Mouse (Mus musculus) gastrocnemius, postnatal 10 days (tissue): ENCODE data around the gene Ttc21b. TPM values are rescaled to one million over a fixed set of nuclear protein-coding genes. Genes with fewer than 3 reads are reported as not detected.
"Not testable (repeated sequence)": the region's sequence is repeated elsewhere in the genome, so short reads cannot be mapped to it uniquely, and the experiment has no call there.

Experiments used
- DNase-seq: peaks from one replicate; pipeline ENCODE4 v3.0.0; 2021; ENCODE audit warnings: mixed read lengths
- long read RNA-seq, 2 experiments: library from polyadenylated mRNA; stranded (forward); transcript quantifications; one replicate each; pipeline ENCODE4 v2.0.0; 2021
- total RNA-seq, 2 experiments: library from RNA; stranded (reverse); gene quantifications; 2 replicates each; pipeline ENCODE4 v1.2.3; 2021

The Ttc21b gene
- 1 to 10 TPM; 2.0 to 2.7 TPM for total RNA-seq
- long read RNA-seq, experiment 1, full-length matches to known transcripts: 2 of 2 reads
- long read RNA-seq, experiment 1, partial matches to known transcripts: 0 of 2 reads
- long read RNA-seq, experiment 1, other reads (novel, unspliced or antisense): 0 of 2 reads
- long read RNA-seq, experiment 2, full-length matches to known transcripts: 2 of 3 reads
- long read RNA-seq, experiment 2, partial matches to known transcripts: 1 of 3 reads
- long read RNA-seq, experiment 2, other reads (novel, unspliced or antisense): 0 of 3 reads

DNA sequence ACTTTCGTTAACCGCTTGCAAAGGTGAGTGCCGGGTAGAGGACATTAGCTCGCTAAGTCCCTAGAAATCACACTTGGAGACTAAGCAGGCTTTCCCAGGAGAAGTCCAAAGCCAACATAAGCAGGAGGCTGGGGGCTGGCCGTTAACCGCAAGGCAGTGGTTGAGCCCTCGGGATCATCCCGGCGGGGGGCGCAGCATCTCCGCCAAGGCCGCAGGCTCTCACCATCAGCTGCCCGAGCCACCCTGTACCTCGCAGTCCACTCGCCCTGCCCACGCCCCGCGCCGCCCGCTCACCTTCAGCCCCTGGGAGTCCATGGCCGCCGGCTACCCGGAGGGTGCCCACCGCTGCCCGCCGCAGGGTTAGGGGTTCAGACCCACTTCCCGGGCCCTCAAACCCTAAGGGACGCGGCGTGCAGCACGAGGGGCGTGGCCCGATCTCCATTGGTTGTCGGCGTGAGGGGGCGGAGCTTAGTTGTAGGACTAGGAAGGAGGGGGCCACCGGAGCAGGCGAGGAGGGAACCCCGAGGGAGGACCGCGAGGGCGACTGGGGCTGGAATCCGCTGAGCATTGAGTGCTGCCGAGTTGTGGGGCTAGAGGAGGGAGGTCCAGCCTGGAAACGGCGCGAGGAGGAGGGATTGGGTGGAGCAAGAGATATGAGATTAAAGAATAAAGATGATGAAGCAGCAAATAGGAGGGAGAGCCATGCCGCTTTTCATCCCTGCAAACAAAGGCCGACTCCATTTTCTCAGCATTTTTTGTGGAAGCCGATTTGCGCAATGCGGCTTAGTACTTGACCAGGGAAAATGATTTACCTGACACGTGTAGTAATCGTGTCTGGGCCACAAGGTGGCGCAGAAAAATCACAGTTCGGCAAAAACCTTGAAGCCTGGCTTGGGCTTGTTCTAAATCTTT, at the start of gene Ttc21b:
Gene Ttc21b, minus strand, starts transcription at position 398 of the 912 bp plus-strand sequence.
- DNase-seq: peak; percentile 94

DNA sequence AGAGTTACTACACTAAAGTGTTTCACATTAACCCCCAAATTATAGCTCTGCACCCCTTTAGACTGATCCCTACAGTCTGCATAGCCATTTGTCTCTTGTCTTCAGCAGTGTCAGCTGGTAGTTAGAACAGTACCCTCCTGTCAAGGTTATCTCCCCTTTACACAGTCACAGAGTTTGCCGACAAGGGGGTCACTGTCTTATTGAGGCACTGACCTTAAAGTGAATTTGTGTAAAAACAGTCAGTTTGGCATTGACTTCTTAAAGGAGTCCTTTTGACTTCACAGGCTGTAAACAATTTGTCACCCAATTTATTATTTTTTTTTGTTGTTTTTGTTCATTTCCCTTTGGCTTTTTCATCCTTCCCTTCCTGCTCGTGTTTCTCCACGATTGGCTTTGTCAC, 16.1 kb upstream of the Ttc21b start:
- DNase-seq: no peak

DNA sequence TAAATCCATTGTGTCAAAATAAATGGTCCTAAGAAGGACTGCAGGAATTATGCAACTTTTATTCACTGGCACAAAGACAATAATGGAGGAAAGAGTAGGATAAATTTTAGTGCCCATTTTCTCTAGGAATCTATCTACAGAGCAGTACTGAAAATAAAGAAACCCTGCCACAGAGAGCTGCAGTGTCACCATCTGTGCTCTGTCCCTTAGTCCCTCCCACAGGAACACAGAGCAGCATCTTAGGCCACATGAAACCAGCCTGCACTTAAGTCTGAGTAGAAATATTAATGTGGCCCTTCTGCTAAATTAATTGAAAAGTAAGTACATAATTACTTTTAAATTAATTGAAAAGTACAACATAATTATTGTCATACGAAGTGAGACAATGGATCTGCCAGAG, 12.4 kb downstream of the Ttc21b start:
- DNase-seq: no peak

DNA sequence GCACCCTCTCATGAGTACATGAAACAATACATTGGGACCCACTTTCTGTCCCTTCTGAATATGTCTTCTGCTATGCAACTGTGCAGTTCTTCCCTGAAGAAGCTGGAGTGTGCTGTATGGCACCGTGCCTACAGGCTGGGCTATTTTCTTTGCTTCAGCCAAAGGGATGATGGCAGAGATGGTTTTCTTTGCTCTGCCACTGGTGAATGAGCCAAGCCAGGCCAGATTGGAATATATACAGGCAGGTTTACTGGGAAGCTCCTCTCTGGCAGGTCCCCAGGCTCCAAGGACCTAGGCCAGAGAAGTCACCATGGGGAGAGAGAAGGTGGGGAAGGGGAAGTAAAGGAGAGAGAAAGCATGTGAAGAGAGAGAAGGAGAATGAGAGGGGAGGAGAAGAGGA, 16.1 kb downstream of the Ttc21b start:
- no peak for DNase-seq

DNA sequence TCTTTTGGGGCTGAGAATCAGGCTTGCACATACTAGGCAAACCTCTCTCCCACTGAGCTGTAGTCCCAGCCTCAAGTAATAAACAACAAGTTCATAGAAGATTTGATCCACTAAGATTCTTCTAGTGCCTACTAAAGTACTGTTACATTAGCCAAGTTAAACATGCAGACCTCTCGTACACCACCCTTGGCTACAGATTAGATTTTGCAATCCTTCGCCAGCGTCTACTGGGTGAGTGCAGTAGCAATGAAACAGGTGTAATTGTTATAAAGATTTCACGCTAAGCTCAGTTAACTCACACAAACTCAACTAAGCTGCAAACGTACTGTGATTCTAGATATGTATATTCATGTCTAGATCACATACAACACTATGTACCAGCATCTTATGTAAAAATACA, 17.5 kb downstream of the Ttc21b start:
- no peak for DNase-seq

DNA sequence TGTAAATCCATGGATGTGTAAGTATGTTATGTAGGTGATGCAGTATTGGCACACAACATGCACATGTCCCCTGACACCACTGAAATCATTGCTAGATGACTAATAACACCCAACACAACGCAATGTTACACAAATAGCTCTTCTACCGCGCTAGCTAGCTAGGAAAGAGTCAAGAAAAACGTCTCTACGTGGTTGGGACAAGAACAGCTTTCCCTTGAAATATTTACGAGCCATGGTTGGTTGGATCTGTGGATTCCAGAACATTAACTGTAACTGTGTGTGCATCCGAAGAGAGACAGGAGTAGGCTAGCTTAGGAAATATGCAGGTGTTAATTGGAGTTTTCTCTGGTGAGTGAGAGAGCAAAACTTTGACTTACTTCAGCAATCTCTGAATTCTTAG, 35.5 kb downstream of the Ttc21b start:
- DNase-seq: no peak

DNA sequence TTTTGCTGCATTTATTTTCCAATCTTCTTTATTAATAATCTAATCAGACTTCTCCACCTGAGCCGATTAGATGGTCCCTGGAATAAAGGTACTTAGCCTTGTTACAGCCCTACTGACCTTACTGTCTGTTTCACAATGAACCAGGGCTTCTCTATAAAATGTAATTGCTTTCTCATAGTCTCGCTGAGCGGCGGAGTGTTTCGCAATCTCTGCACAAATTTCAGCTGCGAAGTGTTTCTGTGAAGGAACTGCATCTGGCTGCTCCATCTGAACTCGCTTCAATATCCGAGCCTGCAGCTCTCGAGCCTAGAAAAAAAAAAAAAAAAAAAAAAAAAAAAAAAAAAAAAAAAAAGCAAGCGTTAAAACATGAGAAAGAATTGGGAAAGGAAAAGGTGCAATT, 46.5 kb downstream of the Ttc21b start:
- DNase-seq: no peak

DNA sequence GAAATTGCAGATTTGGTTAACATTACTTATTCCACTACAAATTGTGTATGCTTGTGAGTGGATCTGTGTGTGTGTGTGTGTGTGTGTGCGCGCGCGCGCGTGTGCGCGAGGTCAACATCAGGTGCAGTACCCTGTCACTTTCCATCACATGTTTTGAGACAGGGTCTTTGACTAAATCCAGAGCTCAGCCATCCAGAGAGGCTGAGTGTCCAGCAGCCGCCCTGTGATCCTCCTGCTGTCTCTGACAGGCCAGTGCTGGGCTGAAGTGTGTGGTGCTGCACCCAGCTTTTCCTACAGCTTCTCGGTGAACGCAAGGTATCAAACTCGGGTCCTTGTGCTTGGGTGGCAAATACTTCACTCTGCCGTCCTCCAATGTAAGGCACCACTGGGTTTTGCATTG, 47.1 kb downstream of the Ttc21b start:
- DNase-seq: no peak

DNA sequence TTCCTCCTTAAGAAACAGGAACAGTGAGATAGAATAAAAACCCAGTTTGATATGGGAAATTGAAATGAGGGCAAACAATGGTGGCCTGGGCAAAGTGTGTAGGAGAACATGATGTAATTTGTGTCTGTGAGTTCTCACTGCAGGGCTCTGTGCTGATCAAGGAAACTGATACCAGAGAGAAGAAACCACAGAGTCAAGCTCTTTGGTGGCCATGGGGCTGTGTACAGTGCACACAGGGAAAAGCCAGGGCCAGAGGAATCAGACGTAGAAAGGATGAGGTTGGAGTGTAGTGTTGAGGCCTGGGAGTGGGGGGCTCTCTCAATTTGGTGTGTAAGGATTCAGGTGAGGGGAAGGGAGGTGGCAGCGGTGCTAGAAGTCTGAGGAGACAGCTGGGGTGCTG, 49.6 kb downstream of the Ttc21b start:
- no peak for DNase-seq

DNA sequence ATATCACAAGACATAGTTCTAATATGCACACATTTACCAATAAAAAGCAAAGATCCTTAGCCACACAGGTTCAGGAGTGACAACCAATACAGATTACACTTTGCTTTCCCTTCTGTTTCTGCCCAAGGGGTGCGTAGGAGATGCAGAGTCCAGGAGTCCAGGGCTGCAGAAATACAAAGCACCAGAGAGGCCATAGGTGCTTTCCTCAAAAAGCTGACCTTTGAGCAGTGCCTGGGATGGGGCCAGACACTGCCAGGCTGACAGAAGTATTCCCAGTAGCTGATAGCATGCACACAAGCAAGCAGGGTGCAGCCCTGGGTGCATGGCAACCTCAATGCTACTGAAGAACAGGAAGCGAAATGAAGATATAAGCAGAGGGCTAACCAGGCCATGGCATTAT, 52.2 kb downstream of the Ttc21b start:
- no peak for DNase-seq

DNA sequence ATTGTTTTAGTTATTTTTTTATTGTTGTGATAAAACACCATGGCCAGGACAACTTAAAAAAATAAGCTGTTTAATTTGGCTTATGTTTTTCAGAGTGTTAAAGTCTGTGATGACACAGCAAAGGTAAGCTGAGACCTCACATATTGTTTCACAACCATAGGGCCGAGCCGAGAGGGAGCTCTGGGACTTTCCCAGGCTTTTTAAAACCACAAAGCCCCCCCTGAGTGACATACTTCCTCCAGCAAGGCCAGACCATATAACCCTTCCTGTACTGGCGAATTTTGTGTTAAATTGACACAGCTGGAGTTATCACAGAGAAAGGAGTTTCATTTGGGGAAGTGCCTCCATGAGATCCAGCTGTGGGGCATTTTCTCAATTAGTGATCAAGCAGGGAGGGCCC, 56.2 kb downstream of the Ttc21b start:
- no peak for DNase-seq

DNA sequence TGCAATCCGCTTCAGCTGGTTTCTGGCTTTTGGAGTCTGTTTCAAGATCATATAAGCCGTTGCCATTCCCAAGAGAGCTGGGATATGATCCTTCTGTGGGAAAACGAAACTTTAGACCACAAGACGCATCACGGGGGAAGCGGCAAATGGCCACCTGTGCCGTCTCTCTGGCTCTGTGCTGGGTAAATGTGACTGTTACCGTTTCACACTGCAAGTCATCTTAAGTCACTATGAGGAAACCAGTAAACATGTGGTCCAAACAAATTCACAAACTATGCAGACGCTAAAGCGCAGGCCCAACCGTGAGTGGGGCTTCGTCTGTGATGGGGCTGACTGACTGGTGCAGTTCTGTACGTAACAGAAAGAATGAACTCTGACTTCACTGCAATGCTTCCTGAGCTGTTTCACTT, 64.7 kb downstream of the Ttc21b start:
- peak; percentile 6 for DNase-seq

DNA sequence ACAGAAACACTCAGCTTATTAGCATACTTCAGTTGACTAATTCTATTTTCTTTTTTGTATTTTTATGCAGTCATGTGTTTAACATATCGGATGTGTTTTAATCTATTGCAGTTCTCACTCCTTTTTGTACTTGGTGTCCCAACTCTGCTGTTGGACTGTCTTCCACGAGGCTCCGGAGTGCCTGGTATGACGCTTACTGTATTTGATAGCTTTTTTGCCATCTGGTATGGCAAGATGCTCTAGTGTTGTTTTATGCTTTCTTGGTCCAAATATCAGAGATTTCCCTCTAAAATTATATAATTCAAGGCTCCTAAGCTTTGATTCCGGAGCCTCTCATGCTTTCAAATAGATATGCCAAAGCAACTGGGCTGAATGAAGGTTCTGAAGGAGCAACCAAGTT, 66.3 kb downstream of the Ttc21b start:
- no peak for DNase-seq

DNA sequence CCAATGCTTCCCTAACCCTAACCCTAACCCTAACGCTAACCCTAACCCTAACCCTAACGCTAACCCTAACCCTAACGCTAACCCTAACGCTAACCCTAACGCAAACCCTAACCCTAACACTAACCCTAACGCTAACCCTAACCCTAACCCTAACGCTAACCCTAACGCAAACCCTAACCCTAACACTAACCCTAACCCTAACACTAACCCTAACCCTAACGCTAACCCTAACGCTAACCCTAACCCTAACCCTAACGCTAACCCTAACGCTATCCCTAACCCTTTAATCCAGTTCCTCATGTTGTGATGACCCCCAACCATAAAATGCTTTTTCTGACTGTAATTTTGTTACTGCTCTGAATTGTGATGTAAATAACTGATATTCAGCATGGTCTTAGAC, 67.2 kb downstream of the Ttc21b start:
- not testable (repeated sequence) for DNase-seq

DNA sequence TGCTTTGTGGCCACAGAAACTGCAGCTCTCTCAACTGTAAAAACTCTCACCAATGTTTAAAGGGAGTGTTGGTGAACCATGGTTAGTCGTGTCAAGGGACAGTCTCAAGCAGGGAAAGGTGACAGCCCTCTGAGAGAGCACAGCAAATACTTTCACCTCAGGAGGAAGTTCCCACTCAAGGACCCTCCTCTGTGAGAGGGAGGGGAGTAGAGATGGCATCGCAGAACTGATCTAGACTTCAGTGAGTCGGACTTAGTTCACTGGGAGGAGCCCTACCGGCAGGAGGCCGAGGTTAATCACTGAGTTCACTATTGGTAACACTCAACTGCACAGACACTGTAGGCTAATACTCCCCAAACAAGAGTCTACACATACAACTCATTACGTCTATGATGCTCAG, 68.9 kb downstream of the Ttc21b start:
- no peak for DNase-seq

DNA sequence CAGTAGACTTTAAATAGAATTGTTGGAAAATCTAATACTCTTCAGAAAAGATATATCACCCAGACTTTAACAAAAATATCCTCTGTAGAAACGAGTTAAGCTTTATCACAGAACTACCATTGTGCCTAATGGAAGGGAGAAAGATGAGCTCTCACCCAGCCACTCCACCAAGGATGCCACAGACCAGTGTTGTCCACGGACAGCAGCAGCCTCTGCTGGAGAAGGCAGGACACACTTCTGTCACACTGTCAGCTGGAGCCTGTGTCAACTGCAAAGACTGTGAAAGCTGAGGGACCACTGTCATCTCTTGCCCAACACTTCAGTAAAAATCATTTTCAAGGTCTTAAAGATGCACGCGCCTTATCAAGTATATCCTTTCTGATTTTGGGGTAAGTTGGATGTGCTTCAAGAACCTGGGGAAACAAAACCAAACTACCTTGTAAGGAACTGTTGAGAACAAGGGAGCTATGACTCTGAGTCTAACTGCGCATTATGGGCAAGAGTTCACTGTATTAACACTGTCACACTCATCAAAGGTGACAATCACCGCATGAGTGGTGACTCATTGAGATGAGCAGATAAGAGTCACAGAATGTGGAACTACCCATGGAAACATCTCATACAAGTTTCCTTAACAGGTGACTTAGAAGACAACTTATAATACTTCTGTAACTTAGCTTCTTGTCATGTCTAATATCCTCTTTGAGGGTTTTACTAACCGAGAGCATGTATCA, 71.8 kb downstream of the Ttc21b start:
- peak; percentile 8 for DNase-seq

DNA sequence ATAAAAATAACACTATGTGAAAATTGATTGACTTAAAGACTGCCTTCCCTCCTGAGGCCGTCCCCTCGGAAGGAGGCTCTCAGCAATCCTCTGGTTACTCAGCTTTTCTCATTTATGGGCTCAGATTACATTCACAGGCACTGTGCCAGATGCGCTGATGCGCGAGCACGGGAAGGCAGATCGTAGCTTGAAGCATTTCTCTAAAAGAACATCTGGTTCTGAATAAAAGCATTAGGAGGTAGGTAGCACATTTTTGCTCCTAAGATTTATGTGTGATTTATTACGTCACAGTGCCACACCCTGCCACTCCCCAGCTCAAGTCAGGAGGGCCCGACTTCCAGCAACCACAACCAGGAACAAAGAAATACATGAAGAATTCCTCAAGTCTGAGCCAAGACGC, 76.1 kb downstream of the Ttc21b start:
- DNase-seq: peak; percentile 48

DNA sequence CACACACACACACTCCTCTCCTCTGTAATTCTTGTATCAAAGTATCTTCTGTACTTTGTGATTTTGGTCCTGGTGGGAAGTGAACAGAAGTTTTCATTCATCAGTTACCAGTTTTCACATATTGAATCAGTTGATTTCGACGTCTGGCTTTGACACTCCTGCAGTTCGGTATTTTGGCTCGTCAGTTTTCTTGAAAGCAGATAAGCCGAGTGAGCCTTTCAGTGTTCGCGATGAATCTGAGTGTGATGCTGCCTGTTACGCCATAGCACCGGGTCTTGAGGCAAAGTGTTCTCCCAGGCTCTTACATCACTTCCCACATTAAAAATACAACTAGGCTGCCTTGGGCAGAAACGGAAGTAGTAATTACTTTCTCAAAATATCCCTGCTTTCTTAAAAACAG, 76.6 kb downstream of the Ttc21b start:
- DNase-seq: no peak

DNA sequence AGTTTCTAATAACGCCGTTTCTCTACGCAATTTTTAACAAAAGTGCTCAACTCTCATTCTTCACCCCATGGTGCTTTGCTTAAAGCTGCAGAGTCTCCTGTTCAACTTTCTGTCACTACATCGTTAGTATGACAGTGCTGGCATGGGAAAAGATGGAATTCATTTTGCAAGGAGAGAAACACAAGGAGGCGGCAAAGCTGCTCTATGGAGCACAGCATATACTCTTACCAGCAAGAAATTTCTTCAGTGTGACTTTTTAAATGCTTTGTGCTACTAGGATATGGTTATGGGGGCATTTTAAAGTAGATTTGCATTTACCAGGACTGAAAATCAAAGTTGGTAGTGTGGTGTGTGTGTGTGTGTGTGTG, 77.6 kb downstream of the Ttc21b start:
- DNase-seq: no peak

DNA sequence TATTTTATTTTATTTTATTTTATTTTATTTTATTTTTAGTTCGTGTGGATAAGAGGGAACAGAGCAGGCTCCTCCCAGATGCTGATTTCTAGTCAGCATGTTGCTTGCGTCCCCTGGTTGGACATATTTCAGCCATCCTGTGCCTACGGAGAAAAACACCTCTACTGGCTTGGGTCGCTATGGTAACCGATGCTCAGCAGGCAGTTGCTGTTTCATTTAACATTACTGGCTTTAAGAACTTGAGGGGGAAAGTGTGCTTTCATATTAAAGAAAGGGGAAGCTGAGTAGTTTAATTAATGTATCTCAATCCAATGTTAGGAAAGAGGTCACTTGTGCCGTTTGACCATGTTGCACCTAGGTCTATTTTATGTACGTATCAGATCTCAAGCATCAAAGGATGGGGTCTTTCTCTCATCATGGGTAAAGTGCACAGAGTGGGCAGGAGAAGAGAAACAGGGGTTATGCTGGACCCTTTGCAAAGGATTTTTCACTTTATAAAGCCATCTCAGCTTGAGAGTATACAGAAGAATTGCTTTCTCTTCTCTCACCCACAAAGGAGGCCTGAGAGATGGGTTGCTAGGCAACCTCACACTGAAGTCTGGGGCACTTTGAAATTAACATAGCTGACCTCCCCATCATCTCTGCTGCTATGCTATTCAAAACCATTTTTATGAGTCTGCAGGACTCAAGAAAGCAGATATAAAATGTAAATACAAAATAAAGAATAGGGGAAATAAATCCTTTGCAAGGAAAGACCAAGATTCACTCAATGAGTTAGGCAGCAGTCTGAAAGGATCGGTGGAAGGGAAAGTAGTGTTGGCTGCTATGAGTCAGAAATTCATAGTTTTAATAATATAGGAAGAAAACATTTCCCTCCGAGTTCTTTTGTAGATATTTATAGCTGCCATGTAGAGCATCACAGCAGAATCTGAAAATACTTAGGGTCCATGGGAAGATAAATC, 78.2 kb downstream of the Ttc21b start:
- no peak for DNase-seq

DNA sequence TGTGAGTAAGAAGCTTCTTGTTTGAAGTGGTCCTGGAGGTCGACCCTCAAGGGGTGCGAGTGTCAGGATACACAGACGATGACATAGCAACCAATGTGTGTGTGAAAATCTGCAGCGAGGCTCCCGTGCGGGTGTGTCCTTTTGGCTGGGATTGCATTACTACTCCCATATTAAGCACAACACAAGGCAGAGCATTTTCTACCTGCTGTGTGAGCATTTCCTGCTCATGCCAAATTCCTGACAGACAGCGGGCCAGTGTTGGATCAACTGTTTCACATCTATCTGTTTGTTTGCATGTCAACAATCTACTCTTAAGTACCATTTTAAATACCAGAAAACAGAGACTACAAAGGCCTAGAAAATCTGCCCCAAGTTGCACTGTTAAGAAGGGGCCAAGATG, 79.4 kb downstream of the Ttc21b start:
- DNase-seq: no peak

DNA sequence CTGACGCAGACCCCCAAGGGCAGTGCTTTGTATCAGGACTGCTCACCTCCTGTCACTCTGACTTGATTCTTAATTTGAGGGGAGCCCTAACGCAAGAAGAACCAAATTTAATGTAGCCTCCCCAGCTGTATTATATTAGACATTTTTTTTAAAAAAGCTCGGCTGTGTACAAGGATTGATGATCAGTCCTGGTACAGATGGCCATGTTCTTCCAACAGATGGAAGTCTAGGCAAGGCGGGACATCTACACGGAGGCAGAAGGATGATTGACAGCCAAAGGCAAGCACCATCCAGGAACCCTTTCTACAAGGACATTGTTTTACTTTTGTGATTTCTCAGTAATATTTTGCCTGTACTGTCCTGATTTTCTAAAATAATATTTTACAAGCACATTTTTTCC, 83.3 kb downstream of the Ttc21b start:
- no peak for DNase-seq
